Mouse (Mus musculus) heart, adult 18-20 months (tissue): ENCODE results near the gene Sirpb1a. TPM values are rescaled to one million over a fixed set of nuclear protein-coding genes. Genes with fewer than 3 reads are reported as not detected.
"Not testable (repeated sequence)": the region's sequence is repeated elsewhere in the genome, so short reads cannot be mapped to it uniquely, and the experiment has no call there.

Experiments
- DNase-seq, 2 experiments: peaks; one replicate each; pipeline ENCODE4 v3.0.0; 2021 to 2022; ENCODE audit warnings: mixed read lengths in 1 of 2
- long read RNA-seq, 2 experiments: library from polyadenylated mRNA; stranded (forward); transcript quantifications; one replicate each; pipeline ENCODE4 v2.0.0; 2021
- total RNA-seq, 2 experiments: library from RNA; stranded (reverse); gene quantifications; 2 replicates each; pipeline ENCODE4 v1.2.3; 2021

The Sirpb1a gene
- total RNA-seq, result not detected
- long read RNA-seq, experiment 1, result 0 reads
- long read RNA-seq, experiment 2, result 0 reads

DNA sequence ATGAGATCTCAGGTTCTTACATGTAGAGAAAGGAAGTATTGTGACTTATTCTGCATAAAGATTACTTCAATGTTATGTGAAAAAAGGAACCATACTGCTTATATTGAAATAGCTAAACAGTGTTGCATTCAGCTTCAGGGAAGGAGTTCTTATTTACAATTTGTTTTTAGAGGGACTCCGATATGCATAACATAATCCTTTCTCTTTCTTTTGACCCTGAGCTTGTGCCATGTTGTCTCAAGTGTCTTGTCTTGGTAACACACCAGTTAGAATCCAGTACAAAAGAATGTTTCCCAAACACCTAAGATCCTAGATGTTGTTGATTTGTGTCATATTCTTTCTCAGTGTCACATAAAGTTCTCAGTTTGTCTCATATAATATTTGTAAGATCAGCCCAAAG is at the start of gene Sirpb1a:
Sirpb1a (minus strand) TSS at position 74 of the 400 bp plus-strand sequence.
- not testable (repeated sequence) for DNase-seq

DNA sequence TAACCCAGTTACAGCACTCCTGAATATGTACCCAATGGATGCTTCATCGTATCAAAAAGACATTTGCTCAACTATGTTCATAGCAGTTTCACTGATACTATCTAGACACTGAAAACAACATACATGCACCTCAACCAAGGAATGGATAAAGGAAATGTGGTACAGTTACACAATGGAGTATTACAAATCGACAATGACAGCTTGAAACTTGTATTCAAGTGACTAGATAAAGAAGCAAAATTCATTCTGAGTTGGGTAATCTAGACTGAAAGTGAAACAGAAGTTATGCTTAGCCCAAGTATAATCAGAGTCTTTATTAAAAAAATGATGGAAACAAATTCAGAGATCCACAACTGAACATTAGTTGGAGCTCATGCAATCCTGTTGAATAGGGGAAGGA is 48.5 kb upstream of the Sirpb1a start:
- not testable (repeated sequence) for DNase-seq

DNA sequence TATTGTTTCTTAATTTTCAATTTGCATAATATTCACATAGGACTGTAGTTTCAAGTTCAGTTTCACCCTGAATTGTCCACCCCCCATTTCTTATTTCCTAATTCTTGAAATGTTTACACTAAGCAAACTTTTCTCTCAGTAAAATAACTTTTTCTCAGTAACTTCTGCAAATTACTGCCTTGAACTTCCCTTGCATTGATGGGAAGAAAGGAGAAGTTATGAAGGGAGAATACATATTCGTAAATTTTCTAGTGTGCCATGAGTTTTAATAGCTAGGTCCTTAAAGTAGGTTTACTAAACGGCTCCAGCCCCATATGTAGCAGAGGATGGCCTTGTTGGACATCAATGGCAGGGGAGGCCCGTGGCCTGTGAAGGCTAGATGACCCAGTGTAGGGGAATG is 43.8 kb upstream of the Sirpb1a start:
- not testable (repeated sequence) for DNase-seq

DNA sequence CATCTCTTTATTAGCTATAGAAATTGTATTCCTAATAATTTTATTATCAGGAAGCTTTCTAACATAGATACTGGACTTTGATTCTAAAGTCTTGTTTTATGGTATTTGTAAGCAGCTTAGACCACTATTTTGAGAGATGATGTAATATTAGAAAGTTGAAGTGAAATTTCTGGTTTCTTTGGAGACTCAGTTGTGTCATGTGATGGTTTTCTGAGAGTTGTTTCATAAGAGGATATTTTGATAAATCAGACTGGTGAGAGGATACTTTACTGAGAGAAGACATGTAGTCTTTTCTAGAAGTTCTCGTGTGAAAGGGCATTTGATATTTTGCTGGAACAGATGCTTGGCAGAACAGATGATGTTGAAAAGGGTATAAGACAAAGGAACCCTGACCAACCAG is 17.6 kb upstream of the Sirpb1a start:
- DNase-seq, result not testable (repeated sequence)

DNA sequence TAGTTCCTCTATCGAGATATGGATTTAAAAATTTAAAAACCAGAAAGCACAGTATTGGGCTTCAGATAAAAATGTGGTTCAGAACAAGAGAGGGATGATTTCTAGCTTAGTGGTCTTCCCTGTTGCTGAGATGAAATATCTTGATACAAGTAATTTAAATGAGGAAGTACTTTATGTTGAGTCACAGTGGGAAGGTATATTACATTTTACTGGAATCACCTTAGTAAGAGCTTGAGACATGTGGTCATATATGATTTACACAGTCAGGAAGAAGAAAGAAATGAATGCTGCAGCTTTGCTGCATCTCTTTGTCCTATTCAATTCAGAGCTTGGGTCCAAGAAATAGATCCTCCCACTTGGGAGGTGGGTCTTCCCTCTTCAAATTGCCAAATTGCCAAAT is 13.5 kb upstream of the Sirpb1a start:
- not testable (repeated sequence) for DNase-seq

- no peak for DNase-seq
Observed at GRCm38 (mm10) chr3:15427917-15428316, 1.6 kb upstream of the Sirpb1a start.

DNA sequence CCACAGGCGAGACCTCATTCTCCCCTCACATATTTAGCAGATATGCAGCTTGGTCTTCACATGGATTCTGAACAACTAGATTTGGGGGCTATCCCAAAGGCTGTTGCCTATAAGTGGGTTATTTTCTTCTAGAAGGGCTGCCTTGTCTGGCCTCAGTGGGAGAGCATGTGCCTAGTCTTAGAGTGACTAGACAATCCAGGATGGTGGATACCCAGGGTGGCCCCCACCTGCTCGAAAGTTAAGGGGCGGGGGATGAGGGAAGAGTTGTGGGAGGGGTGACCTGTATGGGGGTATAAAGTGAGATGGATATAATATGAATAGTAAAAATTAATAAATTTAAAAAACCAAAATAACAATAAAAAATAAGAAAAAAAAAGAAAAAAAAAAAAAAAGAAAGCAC is 70.6 kb downstream of the Sirpb1a start:
- DNase-seq, result not testable (repeated sequence)

DNA sequence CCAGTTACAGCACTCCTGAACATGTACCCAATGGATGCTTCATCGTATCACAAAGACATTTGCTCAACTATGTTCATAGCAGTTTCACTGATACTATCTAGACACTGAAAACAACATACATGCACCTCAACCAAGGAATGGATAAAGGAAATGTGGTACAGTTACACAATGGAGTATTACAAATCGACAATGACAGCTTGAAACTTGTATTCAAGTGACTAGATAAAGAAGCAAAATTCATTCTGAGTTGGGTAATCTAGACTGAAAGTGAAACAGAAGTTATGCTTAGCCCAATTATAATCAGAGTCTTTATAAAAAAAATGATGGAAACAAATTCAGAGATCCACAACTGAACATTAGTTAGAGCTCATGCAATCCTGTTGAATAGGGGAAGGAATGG is 76.0 kb downstream of the Sirpb1a start:
- not testable (repeated sequence) for DNase-seq

DNA sequence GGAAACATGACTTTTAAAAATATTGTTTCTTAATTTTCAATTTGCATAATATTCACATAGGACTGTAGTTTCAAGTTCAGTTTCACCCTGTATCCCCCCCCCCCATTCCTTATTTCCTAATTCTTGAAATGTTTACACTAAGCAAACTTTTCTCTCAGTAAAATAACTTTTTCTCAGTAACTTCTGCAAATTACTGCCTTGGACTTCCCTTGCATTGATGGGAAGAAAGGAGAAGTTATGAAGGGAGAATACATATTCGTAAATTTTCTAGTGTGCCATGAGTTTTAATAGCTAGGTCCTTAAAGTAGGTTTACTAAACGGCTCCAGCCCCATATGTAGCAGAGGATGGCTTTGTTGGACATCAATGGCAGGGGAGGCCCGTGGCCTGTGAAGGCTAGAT is 80.7 kb downstream of the Sirpb1a start:
- DNase-seq, result not testable (repeated sequence)

DNA sequence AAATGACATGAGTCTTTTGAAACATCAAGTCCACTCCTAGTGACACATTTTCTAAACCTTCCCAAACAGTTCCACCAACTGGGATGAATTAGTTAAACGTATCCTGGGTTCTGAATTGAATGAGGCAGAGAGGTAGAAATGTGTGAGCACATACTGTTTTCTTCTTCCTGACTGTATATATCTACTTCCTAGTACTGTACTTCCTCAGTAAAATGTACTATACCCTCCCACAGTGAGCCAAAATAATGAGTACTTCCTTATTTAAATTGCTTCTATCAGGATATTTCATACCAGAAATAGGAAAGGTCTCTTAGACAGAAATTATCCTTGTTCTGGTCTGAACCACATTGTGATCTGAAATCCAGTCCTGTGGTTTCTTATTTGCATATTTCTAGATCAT is 86.0 kb downstream of the Sirpb1a start:
- DNase-seq, result no peak

DNA sequence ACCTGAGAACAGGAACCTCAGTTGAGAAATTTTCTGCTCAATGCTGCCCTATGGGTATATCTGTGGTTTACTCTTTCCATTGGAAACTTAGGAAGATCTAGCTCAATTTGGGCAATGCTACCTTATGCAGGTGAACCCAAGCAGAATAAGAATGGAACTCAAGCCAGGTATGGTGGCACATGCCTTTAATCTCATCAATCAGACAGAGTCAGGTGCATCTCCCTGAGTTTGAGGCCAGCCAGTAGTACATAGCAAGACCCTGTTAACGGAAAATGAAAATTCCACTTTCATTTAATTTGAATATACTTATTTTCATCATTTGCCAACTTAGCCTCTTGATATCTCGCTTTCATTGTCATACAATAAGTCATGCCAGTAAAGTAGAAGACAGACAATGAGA is 92.1 kb downstream of the Sirpb1a start:
- no peak for DNase-seq

DNA sequence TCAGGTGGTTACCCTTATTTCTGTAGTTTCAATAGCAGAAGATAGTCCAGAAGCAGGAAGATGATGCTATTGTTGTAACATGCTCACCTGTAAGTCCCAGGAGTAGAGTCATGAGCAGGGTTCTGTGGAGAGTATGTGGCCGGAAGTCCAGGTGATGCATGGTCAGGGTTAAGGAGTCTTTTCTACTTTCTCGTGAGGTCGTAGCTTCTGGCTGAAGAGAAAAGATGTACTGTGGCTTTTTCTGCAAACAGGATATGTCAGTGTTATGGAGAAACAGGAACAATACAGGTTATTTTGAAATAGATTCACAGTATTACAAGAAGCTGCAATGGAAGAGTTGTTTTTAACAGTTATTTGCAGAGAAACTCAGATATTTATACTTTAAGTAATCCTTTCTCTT is 94.3 kb downstream of the Sirpb1a start, which contains the start of gene Gm9733:
Gm9733 (minus strand) TSS at position 240 of the 400 bp plus-strand sequence.
- no peak for DNase-seq

- DNase-seq, result no peak
Observed at GRCm38 (mm10) chr3:15331545-15331944, 94.8 kb downstream of the Sirpb1a start.

DNA sequence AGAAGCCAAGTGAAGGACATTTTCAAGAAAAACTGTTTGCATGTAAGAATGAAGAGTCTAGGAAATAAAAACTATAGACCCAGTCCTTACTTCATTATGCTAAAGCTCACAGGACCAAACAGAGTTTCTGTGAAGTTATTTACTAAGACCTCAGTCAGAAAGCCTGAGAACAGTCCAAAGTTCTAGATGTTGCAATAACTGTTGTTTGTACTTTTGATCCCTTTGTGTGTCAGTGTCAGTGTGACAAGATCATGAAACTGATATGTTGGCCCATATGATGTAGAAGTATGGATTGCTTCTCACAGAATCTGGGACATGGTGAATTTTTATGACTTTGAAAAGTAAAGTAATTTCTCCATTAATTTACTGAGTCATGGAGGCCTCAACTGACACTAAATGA is 96.8 kb downstream of the Sirpb1a start:
- no peak for DNase-seq

Other genes starting within 250 kb of the Sirpb1a start
- not detected for gene Gm9733, start 94.2 kb downstream of the Sirpb1a start, total RNA-seq
- gene Sirpb1b, start 148.5 kb upstream of the Sirpb1a start, total RNA-seq, result not detected